Mouse (Mus musculus): ENCODE data around the gene Foxn1. TPM values are rescaled to one million over a fixed set of nuclear protein-coding genes. Genes with fewer than 3 reads are reported as not detected.
A peak's percentile ranks its signal among the peaks of the same experiment; 100 is the strongest.

The Foxn1 gene
- total RNA-seq, 2 experiments from 2014 or later: not detected

DNA sequence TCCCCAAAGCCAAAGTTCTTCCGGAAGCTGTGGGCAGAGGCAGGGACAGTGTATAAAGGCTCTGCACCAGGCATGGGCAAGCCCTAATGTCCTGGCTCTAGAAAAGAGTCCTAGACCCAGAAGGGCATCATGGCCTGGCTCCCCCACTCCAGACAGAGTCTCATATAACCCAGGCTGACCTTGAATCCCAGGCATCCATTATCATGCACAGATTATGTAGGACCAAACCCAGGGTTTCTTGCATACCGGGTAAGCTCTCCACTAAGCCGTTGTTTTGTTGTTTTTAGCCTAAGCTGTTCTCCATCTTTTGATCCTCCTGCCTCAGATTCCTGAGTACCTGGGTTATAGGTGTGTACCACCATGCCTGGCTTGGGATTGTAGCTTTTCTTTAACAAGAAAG, 14.6 kb upstream of the Foxn1 start:
- DNase-seq: no peak

DNA sequence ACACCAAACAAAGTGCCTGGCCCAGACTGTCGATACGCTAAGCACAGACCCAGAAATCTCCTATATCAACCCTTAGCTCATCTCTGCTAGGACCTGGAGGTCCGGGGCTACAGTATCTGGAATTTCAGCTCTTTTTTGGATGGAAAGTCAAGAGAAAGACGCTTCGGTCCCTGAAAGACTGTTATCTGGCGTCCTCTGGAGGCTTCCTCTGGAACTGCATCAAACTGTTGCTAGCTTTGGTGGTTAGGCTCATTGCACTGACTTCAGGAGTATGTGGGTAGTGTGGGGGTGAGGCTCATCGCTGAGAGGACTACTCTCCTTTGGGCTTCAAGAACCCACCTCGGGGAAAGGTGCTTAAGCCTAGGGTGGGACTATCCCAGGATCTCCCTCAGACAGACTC, 13.3 kb upstream of the Foxn1 start:
- peak; percentile 79 for DNase-seq

DNA sequence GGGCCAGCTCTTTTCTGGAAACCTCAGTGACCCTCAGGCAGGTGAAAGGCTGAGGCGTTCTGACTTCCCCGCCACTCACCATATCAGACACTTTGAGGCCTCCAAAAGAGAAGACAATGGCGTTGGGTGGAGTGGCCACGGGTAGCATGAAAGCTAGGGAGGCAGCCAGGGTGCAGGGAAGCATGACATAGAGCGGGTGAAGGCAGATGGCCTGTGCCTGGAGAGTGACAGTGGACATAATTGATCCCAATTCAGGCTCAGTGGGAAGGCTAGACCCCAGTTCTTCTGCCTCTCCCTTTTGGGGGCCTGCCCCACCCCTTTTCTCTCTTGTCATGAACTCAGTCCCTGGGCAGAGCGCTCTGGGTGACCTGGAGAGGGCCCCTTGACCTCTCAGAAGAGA, 11.9 kb upstream of the Foxn1 start:
- DNase-seq: no peak

DNA sequence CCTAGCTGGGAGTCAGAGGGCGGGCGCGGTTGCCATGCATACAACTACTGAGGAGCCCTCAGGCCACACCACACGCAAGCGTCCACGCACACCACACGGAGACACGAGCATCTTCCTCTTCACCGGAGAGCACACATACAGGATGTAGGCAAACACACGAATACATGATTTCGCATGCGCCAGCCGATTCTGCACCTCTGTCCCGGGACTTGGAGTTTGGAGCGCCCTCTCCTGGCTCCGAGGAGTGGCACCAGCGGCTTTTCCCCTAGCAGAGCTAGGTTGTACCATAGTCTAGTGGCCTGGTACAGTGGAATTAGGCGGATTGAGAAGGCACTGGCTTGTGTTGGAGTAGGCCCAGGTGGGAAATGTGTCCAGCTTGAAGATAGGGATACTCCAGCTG, 11.0 kb upstream of the Foxn1 start:
- DNase-seq: peak; percentile 75

DNA sequence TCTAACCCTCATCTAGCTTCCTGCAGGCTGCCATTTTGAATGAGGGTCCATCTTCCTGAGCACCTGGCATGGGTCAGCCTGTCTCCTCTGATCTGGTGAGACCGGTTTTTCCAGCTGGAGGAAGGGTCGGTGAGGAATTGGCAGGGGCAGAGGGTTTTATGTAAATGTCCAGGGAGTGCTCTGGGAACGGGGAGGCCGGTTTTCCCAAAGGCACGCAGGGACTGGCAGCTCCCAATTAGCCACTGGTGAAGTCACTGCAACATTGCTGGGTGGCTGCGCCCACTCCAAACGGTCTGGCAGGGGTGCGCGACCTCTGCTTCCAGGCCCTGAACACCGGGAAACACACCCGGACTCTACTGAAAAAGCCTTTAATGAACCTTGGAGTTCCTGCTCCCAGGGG, 10.6 kb upstream of the Foxn1 start:
- no peak for DNase-seq

DNA sequence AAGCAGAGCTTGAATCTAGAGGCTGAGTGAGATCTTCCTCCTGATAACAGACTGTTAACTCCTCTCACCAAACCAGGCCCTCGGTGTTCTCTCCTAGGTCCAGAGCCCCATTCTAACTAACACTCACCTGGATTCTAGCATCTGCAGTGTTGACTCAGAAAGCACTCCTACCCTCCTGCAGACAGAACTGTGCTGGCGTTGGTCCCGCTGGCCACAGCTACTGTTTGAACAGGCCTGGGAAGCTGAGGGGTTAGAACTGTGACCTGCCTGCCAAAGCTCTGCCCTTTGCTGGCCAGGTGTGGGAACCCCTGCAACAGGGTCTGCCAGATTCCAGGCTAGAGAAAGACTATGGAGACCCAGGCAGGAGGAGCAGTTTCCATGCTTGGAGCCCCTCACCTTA, 6.4 kb upstream of the Foxn1 start:
- no peak for DNase-seq

DNA sequence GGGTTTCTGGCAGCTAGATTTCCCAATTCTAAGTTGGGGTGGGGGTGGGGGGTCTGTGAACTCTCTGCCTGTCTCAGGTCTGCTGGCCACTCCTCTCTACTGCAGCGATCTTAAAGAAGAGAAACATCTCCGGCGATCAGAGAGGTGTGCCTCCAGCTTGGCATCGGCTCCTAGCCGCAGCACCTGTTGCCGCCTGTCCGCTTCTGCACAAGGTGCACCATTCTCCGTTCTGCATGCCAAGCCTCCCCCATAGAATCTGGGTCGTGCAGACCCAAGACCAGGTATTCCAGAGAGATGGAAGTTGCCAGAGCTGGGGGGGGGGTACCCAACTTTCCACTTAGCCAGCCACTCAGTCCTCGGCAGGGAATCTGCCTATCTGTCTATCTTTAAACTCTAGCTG, 582 bp downstream of the Foxn1 start:
- DNase-seq: no peak

DNA sequence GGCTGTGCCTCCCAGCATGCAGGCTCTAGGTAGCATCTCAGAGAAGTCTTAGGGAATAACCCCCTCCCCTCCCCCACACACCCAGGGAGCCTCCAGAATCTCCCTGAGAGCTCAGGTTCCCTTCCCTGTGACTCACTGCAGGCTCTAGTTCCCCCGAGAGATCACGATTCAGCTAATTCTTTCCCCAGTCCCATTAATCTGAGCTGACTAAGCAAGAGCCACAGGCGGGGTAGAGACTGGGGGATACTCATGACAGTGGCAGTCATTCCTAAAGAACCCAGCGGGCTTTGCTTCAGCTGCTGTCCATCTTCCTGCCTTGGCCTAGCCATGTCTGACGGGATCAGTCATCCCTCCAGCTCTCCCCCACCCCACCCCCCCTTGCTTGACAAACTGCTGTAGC, 3.7 kb downstream of the Foxn1 start:
- no peak for DNase-seq

DNA sequence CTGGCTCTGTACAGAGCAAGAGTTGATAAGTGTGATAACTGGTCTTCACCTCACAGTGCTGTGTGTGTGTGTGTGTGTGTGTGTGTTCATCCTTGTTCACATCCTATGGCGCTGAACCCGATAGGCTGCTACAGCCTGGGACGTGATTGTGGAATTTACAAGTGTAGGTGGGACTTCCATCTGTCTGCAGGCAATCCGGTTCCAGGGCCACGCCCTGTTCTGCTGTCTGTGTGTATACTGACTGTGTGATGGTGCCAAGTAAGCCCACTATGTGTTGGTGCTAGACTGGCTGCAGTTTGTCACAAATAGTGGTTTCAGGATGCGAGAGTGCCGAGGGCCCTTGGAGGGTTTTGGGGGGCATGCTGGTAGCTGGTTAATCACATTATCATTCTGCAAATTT, 4.1 kb downstream of the Foxn1 start:
- no peak for DNase-seq

DNA sequence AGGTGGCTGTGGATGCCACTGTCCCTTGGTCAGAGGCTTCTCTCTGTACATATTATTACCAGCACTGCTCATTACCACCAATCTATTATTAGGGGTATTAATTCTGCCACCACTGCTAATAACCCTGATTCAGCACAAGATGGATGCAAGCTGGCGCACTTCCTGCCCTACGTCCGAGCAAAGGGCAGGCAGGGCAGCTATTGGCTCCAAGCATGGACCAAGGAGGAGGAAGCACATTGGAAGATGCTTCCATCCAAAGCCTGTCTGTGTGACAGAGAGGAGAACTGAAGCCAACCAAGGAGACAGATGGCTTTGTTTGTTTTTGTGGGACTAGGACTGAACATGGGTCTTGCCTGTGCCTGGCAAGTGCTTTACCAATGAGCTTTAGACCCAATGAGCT, 5.4 kb downstream of the Foxn1 start:
- no peak for DNase-seq

DNA sequence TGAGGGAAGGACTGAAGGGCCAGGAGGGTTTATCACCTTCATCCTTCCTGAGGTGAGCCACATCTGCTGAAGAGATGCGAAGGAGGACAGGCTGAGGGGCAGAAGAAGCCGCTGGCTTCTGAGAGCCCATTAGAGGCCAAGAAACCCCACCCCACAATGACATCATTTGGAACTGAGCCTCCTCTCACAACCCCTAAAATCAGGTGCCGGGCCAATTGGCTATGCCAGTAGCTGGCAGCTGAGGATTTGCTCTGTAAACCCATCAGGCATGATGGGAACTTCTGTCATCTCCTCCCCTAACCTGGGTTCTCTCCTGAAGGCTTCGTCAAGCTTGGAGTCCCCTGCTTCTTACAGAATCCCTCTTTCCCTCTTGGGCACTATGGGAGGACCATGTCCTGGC, 6.0 kb downstream of the Foxn1 start:
- no peak for DNase-seq

DNA sequence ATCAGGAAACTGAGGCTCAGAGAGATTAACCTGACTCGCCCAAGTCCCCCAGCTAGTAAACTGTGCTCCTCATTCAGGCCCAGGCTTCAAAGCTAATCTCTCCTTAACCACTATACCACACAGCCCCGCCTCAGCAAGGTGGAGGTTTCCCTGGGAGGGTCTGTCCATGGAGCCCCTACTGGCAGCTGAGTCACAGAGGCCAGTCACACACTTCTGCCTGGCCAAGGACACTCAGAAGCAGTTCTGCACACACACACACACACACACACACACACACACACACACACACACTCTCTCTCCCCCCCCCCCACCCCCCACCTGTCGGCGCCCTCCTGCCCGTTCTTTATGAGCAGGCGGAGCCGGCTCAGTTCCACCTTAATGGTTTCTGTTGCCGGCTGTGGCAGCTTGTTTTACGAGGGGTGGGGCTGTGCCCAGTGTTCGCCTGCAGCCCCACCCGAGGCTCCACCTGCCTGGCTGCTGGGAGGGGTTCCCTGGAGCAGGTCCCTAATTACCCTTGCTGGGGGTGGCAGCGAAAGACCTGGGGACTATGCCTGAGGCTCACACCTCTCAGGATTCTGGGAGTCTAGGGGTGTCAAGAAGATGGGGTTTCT, 8.7 kb downstream of the Foxn1 start:
- no peak for DNase-seq

DNA sequence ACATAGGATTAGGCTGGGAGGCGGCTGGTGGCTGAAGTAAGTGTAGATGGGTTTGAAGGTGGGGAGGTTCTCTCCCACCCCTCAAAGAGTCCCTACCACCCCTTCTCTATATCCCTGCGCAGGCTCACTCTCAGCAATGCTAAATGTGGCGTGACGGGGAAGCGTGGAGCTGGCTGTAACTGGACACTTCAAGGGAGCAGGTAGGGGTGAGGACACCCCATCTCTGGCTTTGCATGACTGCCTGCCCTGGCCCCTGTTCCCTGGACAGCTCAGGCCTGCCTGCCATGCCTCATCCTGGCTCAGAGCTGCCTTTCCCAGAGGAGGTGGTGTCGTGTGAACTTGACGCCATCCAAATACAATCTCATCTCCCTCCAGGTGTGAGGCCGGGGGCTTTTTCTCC, 12.2 kb downstream of the Foxn1 start:
- no peak for DNase-seq

DNA sequence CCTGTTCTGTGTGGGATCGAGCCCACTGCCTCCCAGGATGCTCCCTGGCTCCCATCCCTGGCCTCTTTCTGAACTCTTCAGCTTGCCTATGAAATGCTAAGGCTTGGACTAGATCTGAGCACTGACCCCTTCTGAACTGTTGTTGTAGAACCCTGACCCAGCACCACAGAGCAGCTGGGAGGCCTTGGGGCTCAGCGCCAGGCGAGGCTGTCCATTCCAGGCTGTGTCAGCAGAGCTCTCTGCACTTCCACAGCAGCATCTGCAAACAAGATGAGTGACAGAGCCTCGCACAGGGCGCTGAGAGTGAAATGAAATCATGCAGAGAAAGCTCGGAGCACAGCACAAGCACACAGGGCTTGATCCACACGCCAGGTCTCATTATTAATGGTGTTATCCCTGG, 13.7 kb downstream of the Foxn1 start:
- peak; percentile 54 for DNase-seq

DNA sequence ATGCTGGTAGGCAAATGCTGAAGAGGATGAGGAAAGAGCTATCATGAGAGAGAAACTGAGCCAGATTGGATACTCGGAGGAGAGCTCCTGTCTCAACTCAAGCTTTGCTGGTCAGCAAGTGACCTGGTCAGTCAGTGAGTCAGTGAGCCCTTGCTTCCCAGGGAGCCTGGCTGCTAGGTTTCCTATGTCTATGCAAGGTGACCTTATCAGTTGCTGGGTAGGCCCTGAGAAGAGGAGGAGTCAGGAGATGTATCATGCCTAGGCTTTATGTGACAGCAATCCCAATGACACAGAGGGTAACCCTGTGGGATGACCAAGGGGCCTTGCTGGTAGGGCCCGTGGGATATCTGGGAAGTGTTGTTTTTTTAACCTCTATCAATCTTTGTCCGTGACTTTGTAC, 14.2 kb downstream of the Foxn1 start:
- DNase-seq: no peak

DNA sequence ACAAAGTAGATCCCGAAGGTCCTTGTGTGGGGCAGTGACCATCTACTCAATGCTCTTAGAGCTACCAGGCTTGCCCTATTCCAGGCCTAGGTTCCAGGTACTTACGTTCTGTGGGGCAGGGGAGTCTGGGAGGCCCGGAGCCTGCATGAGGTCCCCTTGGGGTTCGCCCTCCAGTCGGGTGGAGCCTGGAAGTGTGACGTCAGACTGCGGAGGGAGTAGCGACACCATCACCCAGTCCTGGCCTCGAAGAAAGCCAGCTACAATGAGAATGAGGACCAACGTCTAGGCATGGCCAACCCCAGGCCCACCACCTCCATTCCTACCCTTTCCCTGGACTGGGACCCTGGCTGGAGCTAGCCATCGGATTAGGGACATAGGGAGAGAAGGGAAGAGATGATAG, 14.6 kb downstream of the Foxn1 start:
- no peak for DNase-seq

DNA sequence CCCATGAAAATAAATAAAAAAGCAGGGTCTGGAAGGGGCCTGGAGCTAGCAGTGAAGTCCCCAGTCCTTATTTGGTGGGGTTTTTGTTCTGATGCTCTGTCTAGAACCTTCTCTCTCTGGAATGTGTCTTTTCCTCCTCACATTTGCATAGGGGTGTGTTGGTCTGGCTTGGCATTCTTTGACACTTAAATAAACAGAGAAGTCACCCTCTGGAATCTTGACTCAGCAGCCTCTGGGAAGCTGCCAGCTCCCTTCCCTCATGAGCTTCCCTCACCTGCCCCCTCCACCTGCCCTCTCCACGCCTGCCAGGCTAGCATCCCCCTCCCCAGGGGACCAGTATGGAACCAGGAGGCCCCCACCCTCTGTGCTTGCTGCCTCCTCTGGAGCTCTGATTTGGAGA, 16.0 kb downstream of the Foxn1 start:
- DNase-seq: no peak

DNA sequence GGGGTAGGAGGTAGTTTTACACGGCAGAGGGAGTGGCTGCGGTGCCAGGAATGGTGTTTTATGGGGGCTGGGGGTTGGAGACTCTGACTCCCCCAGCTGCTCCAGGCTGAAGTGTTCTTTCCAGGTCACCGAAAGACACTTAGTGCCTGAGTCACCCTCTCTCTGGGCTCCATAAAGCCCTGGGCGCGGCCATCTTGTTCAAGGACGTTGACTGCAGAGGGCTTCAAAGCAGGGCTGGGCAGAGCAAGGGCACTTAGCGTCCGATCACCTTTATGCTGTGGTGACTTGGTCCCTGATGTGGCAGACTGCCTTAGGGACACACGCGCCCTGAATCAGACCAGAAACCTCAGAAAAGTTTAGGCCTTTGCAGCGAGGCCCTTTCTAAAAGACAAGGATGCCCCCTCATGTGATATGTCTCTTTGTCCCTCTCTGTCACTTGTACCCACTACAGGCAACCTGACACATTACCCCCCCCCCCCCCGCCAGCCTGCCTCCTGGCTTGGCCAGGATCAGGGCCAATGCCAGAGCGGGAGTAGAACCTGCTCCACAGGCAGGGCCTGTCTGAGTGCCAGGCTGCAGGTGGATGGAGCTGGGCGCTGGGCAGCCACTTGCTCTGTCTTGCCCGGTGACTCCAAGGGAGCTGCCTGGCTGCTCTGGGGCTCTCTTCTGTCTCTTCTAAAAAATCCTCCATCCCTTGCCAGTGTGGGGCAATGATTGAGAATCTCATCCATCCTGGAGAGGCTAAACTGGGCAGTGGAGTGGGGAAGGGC, 18.7 kb downstream of the Foxn1 start:
- no peak for DNase-seq

DNA sequence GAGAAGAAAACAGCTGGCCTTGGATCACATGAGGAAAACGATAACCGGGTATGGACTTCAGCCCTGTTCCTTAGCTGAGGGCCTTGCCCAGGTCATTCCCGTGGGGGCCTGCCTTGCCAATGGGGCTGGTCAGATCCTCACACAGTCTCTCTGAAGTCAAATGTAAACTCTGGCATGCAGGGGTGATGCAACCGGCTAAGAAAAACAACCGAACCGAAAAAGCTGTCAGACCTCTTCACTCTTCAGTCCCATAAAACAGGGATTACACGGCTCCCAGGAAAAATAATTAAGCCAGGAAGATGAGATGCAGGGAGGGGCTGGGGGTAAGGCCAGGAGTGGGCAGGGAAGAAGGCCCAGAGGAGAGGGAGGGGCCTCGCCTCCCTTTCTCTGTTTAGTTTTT, 22.3 kb downstream of the Foxn1 start:
- no peak for DNase-seq

DNA sequence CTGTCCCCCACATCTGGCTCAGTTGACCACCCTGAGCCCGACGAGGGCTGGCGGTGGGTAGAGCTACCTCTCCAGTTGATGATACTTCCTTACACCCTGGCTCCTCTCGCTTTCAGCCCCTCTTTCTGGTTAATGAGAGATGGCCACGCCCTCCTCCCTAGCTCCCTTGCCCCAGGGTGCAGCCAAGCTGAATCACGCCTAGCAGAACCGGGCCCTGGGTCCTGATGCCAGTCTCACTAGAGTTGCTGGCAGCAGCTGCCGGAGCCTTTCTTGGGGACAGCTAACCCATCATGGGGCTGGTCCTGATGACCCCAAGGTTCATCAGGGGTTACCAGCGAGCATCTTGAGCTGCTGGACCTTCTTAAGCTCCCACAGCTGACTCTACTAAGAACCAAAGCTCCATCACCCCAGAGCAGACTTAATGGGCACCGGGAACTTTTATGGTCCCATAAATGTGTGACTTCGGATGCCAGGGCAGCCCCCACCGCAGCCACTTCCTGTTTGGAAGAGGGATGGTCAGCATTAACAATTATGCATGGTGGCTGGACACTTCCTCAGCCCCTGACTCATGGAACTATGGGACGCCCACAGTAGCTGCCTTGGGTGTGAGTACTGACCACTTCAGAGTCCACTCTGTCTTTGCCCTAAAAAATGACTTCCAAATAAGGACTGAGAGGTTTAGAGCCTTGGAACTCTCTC, 22.9 kb downstream of the Foxn1 start:
- no peak for DNase-seq

DNA sequence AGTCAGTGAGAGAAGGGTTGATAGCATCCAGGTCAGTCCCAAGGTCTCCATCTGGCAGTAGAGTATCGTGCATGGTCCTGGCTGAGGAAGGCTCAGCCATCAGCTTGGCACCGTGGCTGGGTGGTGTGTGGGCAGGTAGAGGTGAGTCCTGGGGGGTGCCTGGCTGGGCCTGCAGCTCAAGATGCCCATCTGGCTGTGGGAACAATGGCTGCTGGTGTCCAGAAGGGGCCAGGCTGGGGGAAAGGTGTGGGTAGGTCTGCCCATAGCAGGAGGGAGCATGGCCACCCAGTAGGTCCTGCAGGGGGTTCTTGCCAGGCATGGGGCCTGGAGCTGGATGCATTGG, 25.6 kb downstream of the Foxn1 start:
- DNase-seq: no peak

DNA sequence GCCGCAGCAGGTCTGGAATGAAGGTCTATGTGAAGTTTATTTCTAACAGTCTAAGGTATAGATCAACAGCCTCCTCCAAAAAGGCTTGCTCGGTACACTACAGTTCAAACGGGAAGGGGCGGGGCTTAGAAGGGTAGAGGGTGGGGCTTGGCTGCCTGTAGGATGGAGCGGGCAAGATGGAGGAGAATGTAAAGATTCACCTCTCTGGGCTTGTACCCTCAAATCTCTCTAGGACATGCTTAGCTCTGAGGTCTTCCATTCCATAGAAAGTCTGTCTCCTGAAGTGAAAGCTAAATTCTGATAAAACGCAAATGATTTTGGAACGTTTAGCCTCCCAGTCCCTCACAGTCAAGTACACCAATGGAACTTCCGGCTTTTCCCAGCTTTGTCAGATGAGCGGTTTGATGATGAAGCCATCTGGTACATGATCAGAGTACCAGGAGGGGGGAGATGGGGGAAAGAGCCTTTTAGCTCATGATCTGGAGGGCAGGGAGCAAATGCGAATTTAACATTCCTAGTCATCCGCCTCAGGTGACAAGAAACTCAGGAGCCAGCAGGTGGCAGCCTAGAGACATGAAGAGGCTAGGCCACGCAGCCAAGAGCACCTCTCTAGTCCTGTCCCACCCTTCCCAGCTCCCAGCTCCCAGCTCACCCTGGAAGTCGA, 26.1 kb downstream of the Foxn1 start:
- DNase-seq: peak; percentile 77

DNA sequence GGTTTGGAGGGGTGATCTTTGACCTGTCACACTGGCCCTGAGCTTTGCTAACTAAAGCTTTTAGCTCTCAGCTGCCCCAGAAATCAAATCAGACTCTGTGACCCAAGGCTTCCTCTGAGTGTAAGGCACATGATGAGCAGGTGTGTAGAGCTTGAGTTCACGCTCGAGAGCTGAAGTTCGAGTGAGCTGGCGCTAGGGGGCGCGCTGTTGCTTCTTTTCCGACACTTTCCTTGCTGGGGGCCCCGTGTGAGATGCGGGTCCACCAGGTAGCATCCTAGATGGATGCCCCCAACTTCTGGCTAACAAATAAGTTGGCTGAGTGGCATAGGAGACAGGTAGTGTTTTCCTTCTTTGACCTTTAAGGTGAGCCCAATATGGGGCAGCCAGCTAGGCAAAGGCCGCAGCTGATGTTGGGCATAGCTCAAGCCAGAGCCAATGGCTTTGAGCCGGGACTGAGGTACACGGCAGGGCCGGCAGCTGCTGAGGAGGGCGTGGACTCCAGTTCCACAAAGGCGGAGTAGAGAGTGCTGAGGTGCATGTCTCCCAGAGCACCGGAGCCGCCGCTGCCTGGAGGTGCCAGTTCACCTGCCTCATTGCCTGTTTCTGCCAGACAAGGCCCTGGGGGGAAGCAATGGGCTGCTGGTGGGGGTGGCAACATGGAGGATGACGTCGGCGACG, 27.9 kb downstream of the Foxn1 start:
- DNase-seq: peak; percentile 50

All from gastrocnemius, postnatal 10 days (tissue).